Mouse (Mus musculus) CH12.LX (cell line): ENCODE measurements around the gene Syn3.

ENCODE experiments used
- CTCF ChIP-seq, 2 experiments: IDR thresholded peaks in 1 of 2; conservative IDR thresholded peaks in 1 of 2; 2 replicates each; pipeline ENCODE4 v1.5.1; 2011 to 2012; ENCODE audit warnings: low read depth in 2 of 2, low read length in 2 of 2, improper control_type of control experiment in 1 of 2, inconsistent platforms in 1 of 2, mild to moderate bottlenecking in 1 of 2, moderate library complexity in 1 of 2
- E2F4 ChIP-seq: IDR thresholded peaks from 2 replicates; pipeline ENCODE4 v1.6.1; 2011; ENCODE audit warnings: low read depth, low read length, improper control_type of control experiment; ENCODE audit not compliant: insufficient replicate concordance
- ELF1 ChIP-seq: IDR thresholded peaks from 2 replicates; pipeline ENCODE4 v1.6.1; 2014; ENCODE audit warnings: low read depth, mild to moderate bottlenecking, inconsistent platforms, low read length, improper control_type of control experiment
- EP300 ChIP-seq: IDR thresholded peaks from 2 replicates; pipeline ENCODE4 v1.6.1; 2011; ENCODE audit warnings: low read length, improper control_type of control experiment
- MEF2A ChIP-seq: IDR thresholded peaks from 2 replicates; pipeline ENCODE4 v1.6.1; 2014; ENCODE audit warnings: low read depth, mild to moderate bottlenecking, inconsistent platforms, low read length, improper control_type of control experiment, borderline replicate concordance
- POLR2A ChIP-seq: IDR thresholded peaks from 2 replicates; pipeline ENCODE4 v1.6.1; 2011; ENCODE audit warnings: low read depth, mild to moderate bottlenecking, improper control_type of control experiment, low read length
- RCOR1 ChIP-seq: conservative IDR thresholded peaks from 2 replicates; pipeline ENCODE4 v1.6.1; 2012; ENCODE audit warnings: low read depth, mild to moderate bottlenecking, inconsistent platforms, low read length, improper control_type of control experiment
- TBP ChIP-seq: conservative IDR thresholded peaks from 2 replicates; pipeline ENCODE4 v1.6.1; 2011; ENCODE audit warnings: low read depth, low read length, improper control_type of control experiment

GRCm38 (mm10) chr10:86149029-86149818, 349.5 kb downstream of the Syn3 start:
- no peak for TF ChIP-seq POLR2A
- no peak for TF ChIP-seq TBP
- no peak for TF ChIP-seq ELF1
- TF ChIP-seq E2F4: no peak
- TF ChIP-seq EP300: no peak
- TF ChIP-seq CTCF (conservative IDR thresholded peaks at IDR 0.05 in 1 of 2, IDR thresholded peaks at IDR 0.05 in 1 of 2; ENCODE audit: low read depth in 2 of 2, low read length in 2 of 2): no peak
- TF ChIP-seq MEF2A: no peak
- TF ChIP-seq RCOR1: no peak
